Mouse (Mus musculus) gastrocnemius, postnatal 4 days (tissue): ENCODE data around the gene Atp5b. TPM values are rescaled to one million over a fixed set of nuclear protein-coding genes. Genes with fewer than 3 reads are reported as not detected.
"Not testable (repeated sequence)": the region's sequence is repeated elsewhere in the genome, so short reads cannot be mapped to it uniquely, and the experiment has no call there.

ENCODE experiments used
- DNase-seq, 2 experiments: peaks; one replicate each; pipeline ENCODE4 v3.0.0; 2021 to 2022; ENCODE audit warnings: low spot score in 2 of 2, mixed read lengths in 2 of 2
- long read RNA-seq, 2 experiments: library from polyadenylated mRNA; stranded (forward); transcript quantifications; one replicate each; pipeline ENCODE4 v2.0.0; 2021
- total RNA-seq, 2 experiments: library from RNA; stranded (reverse); gene quantifications; 2 replicates each; pipeline ENCODE4 v1.2.3; 2021

The Atp5b gene
- total RNA-seq, result 1,000 to 10,000 TPM; 3,386 to 3,414 TPM
- long read RNA-seq, experiment 1, transcript Atp5b-201 (10 exons, 1,916 nt), result major isoform, 2,969 of 4,019 reads
- long read RNA-seq, experiment 1, transcript Atp5b-205 (5 exons, 1,131 nt), result minor isoform, 8 of 4,019 reads
- long read RNA-seq, experiment 1, partial matches to known transcripts, result 1,011 of 4,019 reads
- long read RNA-seq, experiment 1, other reads (novel, unspliced or antisense), result 31 of 4,019 reads
- long read RNA-seq, experiment 2, transcript Atp5b-201 (10 exons, 1,916 nt), result major isoform, 3,424 of 4,173 reads
- long read RNA-seq, experiment 2, transcript Atp5b-205 (5 exons, 1,131 nt), result minor isoform, 6 of 4,173 reads
- long read RNA-seq, experiment 2, partial matches to known transcripts, result 718 of 4,173 reads
- long read RNA-seq, experiment 2, other reads (novel, unspliced or antisense), result 25 of 4,173 reads

- peak; percentile 88 to 96 for DNase-seq
These were observed at the start of gene Atp5b for GRCm38 (mm10) chr10:128082880-128083421. Gene Atp5b (plus strand): TSS chr10:128083273.

GRCm38 (mm10) chr10:128036746-128037425, 46.2 kb upstream of the Atp5b start:
- peak in 1 of 2 experiments; percentile 48 for DNase-seq

GRCm38 (mm10) chr10:128037921-128038320, 45.2 kb upstream of the Atp5b start:
- no peak for DNase-seq

- no peak for DNase-seq
These were observed 43.9 kb upstream of the Atp5b start for GRCm38 (mm10) chr10:128039167-128039566.

- DNase-seq, result no peak
These were observed 43.2 kb upstream of the Atp5b start for GRCm38 (mm10) chr10:128039858-128040257.

- no peak for DNase-seq
These were observed 42.8 kb upstream of the Atp5b start for GRCm38 (mm10) chr10:128040293-128040692.

GRCm38 (mm10) chr10:128041636-128042035, 41.4 kb upstream of the Atp5b start:
- no peak for DNase-seq

- no peak for DNase-seq
These were observed 40.6 kb upstream of the Atp5b start for GRCm38 (mm10) chr10:128042466-128042865.

- DNase-seq, result no peak
These were observed 39.8 kb upstream of the Atp5b start for GRCm38 (mm10) chr10:128043041-128043835.

GRCm38 (mm10) chr10:128048157-128048556, 34.9 kb upstream of the Atp5b start:
- DNase-seq, result no peak

GRCm38 (mm10) chr10:128049741-128050140, 33.3 kb upstream of the Atp5b start:
- no peak for DNase-seq

- no peak for DNase-seq
These were observed 32.7 kb upstream of the Atp5b start for GRCm38 (mm10) chr10:128050355-128050754.

- no peak for DNase-seq
These were observed 31.5 kb upstream of the Atp5b start for GRCm38 (mm10) chr10:128051589-128051988.

- not testable (repeated sequence) for DNase-seq
These were observed 30.9 kb upstream of the Atp5b start for GRCm38 (mm10) chr10:128052136-128052535.

GRCm38 (mm10) chr10:128053001-128053400, 30.1 kb upstream of the Atp5b start:
- DNase-seq, result no peak

- DNase-seq, result no peak
These were observed 24.9 kb upstream of the Atp5b start for GRCm38 (mm10) chr10:128058184-128058583.

- DNase-seq, result peak; percentile 99
These were observed 24.4 kb upstream of the Atp5b start, which contains the start of gene Ptges3 for GRCm38 (mm10) chr10:128058601-128059151. Gene Ptges3 (plus strand): TSS chr10:128058954.

- DNase-seq, result peak; percentile 39 to 40
These were observed 23.7 kb upstream of the Atp5b start for GRCm38 (mm10) chr10:128059207-128059981.

- no peak for DNase-seq
These were observed 22.0 kb upstream of the Atp5b start for GRCm38 (mm10) chr10:128061109-128061508.
